Mouse (Mus musculus) frontal cortex, adult 2 months (tissue): ENCODE measurements around the gene Tmem248. TPM values are rescaled to one million over a fixed set of nuclear protein-coding genes. Genes with fewer than 3 reads are reported as not detected.

Experiments used
- polyA plus RNA-seq: library from polyadenylated mRNA; depleted of rRNA; stranded (reverse); fragments of >200 nt; gene quantifications from 2 replicates; pipeline ENCODE4 v1.2.3, GENCODE M21; 2012; rRNA removed

Tmem248 gene
- polyA plus RNA-seq, 1 experiment, result 31.2 TPM

Other genes starting within 250 kb of the Tmem248 start
- gene Gusb, start 214.0 kb upstream of the Tmem248 start, polyA plus RNA-seq, result 18.3 and 22.1 TPM in 2 replicates
- gene Asl, start 187.8 kb upstream of the Tmem248 start, polyA plus RNA-seq, result 25.0 and 29.6 TPM in 2 replicates
- 41.8 and 44.8 TPM in 2 replicates for gene Crcp, start 187.8 kb upstream of the Tmem248 start, polyA plus RNA-seq
- gene Tpst1, start 143.8 kb upstream of the Tmem248 start, polyA plus RNA-seq, result 32.1 and 34.5 TPM in 2 replicates
- gene Kctd7, start 72.2 kb upstream of the Tmem248 start, polyA plus RNA-seq, result 8.4 and 10.7 TPM in 2 replicates
- gene Rabgef1, start 45.3 kb upstream of the Tmem248 start, polyA plus RNA-seq, result 36.0 and 43.2 TPM in 2 replicates
- 85.8 and 93.8 TPM in 2 replicates for gene Sbds, start 38.4 kb downstream of the Tmem248 start, polyA plus RNA-seq
- gene Tyw1, start 38.5 kb downstream of the Tmem248 start, polyA plus RNA-seq, result 14.4 and 15.1 TPM in 2 replicates
- 25.1 and 35.6 TPM in 2 replicates for gene Caln1, start 152.4 kb downstream of the Tmem248 start, polyA plus RNA-seq
- gene A330070K13Rik, start 167.6 kb downstream of the Tmem248 start, polyA plus RNA-seq, result 0.23 and 0.56 TPM in 2 replicates